Mouse (Mus musculus): ENCODE results near the gene Isg20l2.

Isg20l2 gene

DNA sequence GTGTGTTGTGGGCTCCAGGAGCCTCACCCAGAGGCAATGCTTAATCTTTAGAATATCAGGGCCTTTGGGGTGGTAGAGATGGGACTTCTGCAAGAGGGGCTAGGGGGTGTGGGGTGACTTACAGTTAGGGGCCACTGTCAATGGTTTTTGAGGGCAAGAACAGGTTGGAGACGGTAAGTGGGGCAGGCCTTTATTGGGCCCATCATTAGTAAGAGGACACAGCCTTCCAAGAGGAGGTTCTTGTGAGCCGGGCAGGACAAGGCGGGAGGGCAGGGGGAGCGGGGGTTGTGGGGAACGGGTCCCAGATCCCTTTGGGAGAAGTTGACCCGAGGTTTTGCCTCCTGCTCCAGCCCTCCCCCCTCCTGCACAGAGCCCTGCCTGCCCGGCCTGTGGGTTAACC is 16.6 kb upstream of the Isg20l2 start:
- DNase-seq (ENCODE audit: low spot score), result no peak

- DNase-seq (ENCODE audit: low spot score), result no peak
Measured at GRCm38 (mm10) chr3:87913891-87914290, 16.2 kb upstream of the Isg20l2 start.

GRCm38 (mm10) chr3:87916990-87917389 is 13.1 kb upstream of the Isg20l2 start:
- no peak for DNase-seq (ENCODE audit: low spot score)

GRCm38 (mm10) chr3:87918551-87918950 is 11.6 kb upstream of the Isg20l2 start:
- DNase-seq (ENCODE audit: low spot score), result no peak

- peak; percentile 94 for DNase-seq (ENCODE audit: low spot score)
Measured at GRCm38 (mm10) chr3:87919336-87920108, 10.6 kb upstream of the Isg20l2 start, which contains the start of gene Mrpl24. Gene Mrpl24 (plus strand): TSS chr3:87919506.

DNA sequence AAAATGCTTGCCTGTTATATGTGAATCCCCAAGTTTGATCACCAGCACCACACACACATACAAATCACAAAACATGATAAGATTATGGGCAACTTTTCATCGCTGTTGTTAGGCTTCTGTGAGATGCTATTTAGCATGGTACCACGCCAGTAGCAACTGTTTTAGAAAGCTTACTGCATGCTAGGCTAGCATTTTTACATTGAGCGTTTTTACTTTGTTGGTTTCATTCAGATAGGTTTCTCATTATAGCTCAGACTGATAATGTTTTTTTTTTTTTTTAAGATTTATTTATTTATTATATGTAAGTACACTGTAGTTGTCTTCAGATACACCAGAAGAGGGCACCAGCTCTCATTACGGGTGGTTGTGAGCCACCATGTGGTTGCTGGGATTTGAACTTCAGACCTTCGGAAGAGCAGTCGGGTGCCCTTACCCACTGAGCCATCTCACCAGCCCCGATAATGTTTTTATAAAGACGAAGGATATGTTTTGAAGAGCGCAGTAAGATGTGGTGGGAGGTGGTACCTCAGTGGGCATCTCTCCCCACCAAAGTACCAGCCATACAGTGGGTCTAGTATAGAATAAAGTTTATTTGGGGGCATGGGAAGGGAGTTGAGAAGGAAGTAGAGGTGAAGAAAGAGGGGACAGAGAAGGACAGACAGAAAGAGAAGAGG is 9.7 kb upstream of the Isg20l2 start:
- no peak for DNase-seq (ENCODE audit: low spot score)

DNA sequence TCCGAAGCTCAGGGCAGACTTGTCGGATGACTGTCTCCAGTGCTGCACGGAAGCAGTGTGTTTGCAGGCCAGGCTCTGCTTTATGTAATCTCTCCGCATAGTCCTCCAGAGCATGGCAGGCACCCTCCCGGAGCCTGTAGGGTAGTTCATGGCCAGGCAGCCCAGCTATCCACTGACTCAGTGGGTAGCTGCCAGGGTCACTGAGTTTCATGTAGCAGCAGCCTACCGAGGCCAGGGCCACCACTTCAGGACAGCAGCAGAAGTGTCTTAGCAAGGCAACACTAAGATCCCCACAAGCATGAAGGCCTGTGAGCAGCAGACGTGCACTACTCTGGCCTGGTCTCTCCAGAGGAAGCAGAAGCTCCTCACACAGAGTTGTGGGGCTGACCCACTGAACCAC is 5.1 kb upstream of the Isg20l2 start:
- DNase-seq (ENCODE audit: low spot score), result no peak

DNA sequence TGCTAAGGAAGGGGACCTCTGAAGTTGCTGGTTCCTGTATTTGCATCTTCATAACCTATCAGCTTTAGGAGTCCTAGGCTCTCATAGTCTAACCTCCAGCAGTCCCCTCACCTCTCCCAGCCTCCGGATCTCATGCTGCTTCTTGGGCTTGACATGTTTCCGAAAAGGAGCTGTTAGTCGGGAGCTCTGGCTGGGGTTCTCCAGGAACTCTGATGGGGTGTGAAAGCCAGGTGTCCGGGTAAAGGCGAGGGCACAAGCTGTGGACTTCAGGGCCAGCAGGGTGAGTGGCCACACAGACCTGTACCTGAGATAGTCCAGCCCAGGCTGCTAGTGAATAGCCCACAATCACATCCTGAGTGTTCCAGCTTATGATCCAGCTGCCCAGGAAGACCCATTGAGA is 2.7 kb upstream of the Isg20l2 start:
- no peak for DNase-seq (ENCODE audit: low spot score)

- DNase-seq (ENCODE audit: low spot score), result no peak
Measured at GRCm38 (mm10) chr3:87929341-87930077, 605 bp upstream of the Isg20l2 start.

DNA sequence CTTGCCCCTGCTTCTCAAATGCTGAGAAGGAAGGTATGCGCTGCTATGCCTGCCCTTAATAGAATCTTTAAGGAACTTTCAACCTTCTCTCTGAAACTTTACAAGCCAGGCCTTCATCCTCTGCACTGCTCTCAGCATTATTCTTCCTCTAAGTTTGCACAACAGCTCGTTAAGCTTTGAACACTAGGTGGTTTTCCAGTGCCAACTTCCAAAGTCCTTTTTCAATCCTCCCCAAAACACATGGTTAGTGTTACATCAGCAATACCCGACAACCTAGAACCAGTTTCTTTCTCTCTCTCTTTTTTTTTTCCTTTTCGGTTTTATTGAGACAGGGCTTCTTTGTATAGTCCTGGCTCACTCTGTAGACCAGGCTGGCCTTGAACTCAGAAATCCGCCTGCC is 3.9 kb downstream of the Isg20l2 start:
- no peak for DNase-seq (ENCODE audit: low spot score)

- no peak for DNase-seq (ENCODE audit: low spot score)
Measured at GRCm38 (mm10) chr3:87934501-87934900, 4.4 kb downstream of the Isg20l2 start.

DNA sequence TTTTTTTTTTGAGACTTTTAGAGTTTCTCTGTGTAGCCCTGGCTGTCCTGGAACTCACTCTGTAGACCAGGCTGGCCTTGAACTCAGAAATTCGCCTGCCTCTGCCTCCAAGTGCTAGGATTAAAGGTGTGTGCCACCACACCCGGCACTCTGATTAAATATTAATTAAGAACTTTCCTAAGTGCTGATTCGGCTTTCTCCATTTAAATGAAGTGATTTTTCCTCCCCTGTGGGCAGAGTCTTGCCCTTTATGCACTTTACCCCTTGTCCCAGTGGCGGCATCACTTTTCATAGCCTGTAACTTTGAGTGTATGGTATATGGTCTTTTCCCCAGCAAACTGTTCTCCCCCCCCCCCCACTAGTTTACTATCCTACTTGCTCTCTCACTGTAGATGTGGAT is 5.1 kb downstream of the Isg20l2 start:
- no peak for DNase-seq (ENCODE audit: low spot score)

DNA sequence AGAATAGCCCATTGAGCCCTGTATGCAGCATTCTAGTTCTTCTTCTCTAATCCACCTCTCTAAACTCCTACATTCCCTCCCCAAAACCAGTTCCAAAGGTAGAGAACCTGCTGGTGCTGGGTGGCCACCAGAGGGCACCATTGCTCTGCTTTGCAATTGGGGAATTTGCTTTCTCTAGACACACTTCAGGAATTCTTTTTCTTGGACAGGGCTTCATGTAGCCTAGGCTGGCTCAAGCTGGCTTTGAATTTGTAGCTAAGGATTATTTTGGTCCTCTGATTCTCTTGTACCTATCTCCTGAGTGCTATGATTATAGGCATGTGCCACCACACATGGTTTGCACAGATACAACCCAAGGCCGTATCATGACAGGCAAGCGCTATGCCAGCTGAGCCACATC is 5.7 kb downstream of the Isg20l2 start:
- peak; percentile 92 for DNase-seq (ENCODE audit: low spot score)

- DNase-seq (ENCODE audit: low spot score), result no peak
Measured at GRCm38 (mm10) chr3:87940611-87941010, 10.5 kb downstream of the Isg20l2 start.

- DNase-seq (ENCODE audit: low spot score), result no peak
Measured at GRCm38 (mm10) chr3:87942471-87942870, 12.4 kb downstream of the Isg20l2 start.

DNA sequence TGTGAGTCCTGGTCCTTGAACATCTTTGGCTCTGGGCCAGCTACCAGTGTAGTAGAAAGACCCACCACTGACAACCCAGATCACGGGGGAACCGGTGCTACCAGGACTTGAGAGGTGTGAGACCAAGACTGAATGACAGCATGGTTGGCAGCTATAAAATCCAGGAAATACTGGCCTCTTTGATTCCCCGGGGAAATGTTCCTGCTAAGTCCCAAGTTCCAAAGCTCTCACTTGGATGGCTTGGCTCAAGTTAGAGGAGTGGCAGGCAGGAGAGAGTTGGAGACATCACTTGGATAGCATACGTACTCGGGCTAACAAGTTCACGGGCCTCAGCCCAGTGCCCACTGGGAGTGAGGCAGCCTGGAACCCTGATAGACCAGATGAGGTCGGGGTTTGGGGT is 13.5 kb downstream of the Isg20l2 start:
- no peak for DNase-seq (ENCODE audit: low spot score)

- DNase-seq (ENCODE audit: low spot score), result peak; percentile 42
Measured at GRCm38 (mm10) chr3:87944838-87945600, 14.9 kb downstream of the Isg20l2 start.

DNA sequence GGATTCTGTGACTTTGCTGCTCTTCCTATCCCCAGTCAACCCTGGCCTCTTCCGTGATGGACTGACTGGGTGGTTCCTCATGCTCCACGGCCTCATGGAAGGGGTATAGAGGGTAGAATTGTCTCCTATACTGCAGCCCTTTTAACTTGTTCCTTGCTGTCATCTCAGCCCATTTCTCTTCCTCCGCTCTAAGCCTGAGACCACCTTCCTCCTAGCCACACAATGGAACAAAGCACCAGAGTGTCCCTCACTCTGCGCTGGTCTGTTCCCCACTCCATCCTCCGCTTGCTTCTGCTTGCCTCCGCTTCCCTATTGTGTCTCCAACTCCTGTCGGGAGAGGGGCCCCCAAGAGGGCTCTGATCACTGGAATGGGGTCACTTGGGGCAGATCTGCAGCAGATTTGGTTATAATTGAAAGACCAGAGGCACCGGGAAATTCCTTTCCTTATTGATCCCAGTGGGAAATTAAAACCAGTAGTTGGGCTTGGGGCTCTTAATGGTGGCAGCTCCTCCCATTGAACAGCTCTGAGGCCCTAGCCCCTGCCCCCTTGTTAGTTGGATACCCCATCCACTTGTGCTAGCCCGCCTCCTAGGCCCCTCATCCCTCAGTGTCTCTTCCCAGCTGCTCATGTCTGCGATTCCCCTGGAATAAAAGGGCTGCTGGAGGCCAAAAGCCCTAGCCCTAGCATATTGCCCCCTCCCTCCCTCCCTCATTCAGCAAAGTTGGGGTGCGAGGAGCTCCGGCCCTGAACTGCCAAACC is 15.8 kb downstream of the Isg20l2 start:
- peak; percentile 71 for DNase-seq (ENCODE audit: low spot score)

GRCm38 (mm10) chr3:87946541-87946860 is 16.4 kb downstream of the Isg20l2 start:
- peak; percentile 59 for DNase-seq (ENCODE audit: low spot score)

- peak; percentile 70 for DNase-seq (ENCODE audit: low spot score)
Measured at GRCm38 (mm10) chr3:87947056-87947810, 17.1 kb downstream of the Isg20l2 start.

DNA sequence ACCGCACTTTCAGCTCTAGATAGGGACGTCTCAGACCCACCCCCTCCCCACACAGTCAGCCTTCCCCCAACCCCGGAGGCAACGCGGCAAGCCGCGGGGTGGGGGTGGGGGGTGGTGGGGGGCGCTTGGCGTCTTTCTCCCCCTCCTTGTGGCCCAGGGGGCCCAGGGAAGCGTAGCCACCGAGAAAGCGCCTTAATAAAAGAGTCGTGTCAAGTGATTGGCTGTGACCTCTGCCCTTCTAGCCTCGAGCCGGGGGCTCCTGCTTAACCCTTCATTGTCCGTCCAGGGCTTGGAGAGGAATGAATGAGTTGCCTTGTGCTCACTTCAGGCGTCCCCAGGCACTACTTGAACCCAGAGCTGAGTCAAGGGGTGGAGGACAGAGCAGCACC is 17.7 kb downstream of the Isg20l2 start:
- DNase-seq (ENCODE audit: low spot score), result peak; percentile 97
